Mouse (Mus musculus) small intestine, adult 2 months (tissue): ENCODE data around the gene Csrnp1. TPM values are rescaled to one million over a fixed set of nuclear protein-coding genes. Genes with fewer than 3 reads are reported as not detected.

Experiments
- H3K27ac ChIP-seq: fragments of 200-500 bp; 2 replicates; pipeline ENCODE4 v1.5.1; 2012; ENCODE audit warnings: low read depth, low read length, control low read depth, inconsistent platforms; ENCODE audit not compliant: insufficient read depth
- H3K27me3 ChIP-seq: fragments of 200-500 bp; 2 replicates; pipeline ENCODE4 v1.6.1; 2012; ENCODE audit warnings: mild to moderate bottlenecking, moderate library complexity, low read length, inconsistent platforms; ENCODE audit not compliant: control insufficient read depth, insufficient read depth
- H3K36me3 ChIP-seq: fragments of 200-500 bp; 2 replicates; pipeline ENCODE4 v1.6.1; 2012; ENCODE audit warnings: mild to moderate bottlenecking, low read length, control low read depth, inconsistent platforms; ENCODE audit not compliant: control insufficient read depth, insufficient read depth
- H3K4me1 ChIP-seq: fragments of 200-500 bp; 2 replicates; pipeline ENCODE4 v1.6.1; 2012; ENCODE audit warnings: low read length, inconsistent platforms, mixed read lengths; ENCODE audit not compliant: control insufficient read depth, insufficient read depth, insufficient read length
- H3K4me3 ChIP-seq: fragments of 200-500 bp; 2 replicates; pipeline ENCODE4 v1.5.1; 2012; ENCODE audit warnings: low read depth, mild to moderate bottlenecking, control low read depth, inconsistent platforms, low read length, moderate library complexity
- CTCF ChIP-seq: fragments of 200-500 bp; IDR thresholded peaks from 2 replicates; pipeline ENCODE4 v1.5.1; 2012; ENCODE audit warnings: low read depth, mild to moderate bottlenecking, control low read depth, inconsistent platforms, low read length, moderate library complexity, mixed read lengths; ENCODE audit not compliant: insufficient replicate concordance, insufficient read length; ENCODE audit errors: extremely low read depth
- POLR2A ChIP-seq: fragments of 200-500 bp; IDR thresholded peaks from 2 replicates; pipeline ENCODE4 v1.6.1; 2012; ENCODE audit warnings: low read depth, mild to moderate bottlenecking, control low read depth, inconsistent platforms, low read length, moderate library complexity
- WGBS: fragments of 180-500 bp; shearing (Covaris S2); methylation state at CpG from one replicate; pipeline ENCODE4 v1.1.7; 2018; 5-methylcytosine and 5-hydroxymethylcytosine counted together
- polyA plus RNA-seq: library from polyadenylated mRNA; depleted of rRNA; stranded (reverse); fragments of >200 nt; gene quantifications from 2 replicates; pipeline ENCODE4 v1.2.3, GENCODE M21; 2012

Csrnp1 gene
- polyA plus RNA-seq, 1 experiment: 28.3 TPM

- H3K27ac ChIP-seq: peak overlapping the region; percentile 95
- H3K27me3 ChIP-seq: no peaks in the 10 kb centered on the region
- TF ChIP-seq POLR2A (peak; percentile 28; the same call in 1 of the 2 replicates), CTCF (no peak)
- 4% methylated on average over 16 of the region's 16 CpGs for WGBS
- peaks cover 36% of the 10 kb centered on the region for H3K4me1 ChIP-seq
- no peaks in the 10 kb centered on the region for H3K36me3 ChIP-seq
- peak overlapping the region; percentile 65 for H3K4me3 ChIP-seq
Measured at GRCm38 (mm10) chr9:119981183-119982179, 3.0 kb downstream of the Csrnp1 start.

DNA sequence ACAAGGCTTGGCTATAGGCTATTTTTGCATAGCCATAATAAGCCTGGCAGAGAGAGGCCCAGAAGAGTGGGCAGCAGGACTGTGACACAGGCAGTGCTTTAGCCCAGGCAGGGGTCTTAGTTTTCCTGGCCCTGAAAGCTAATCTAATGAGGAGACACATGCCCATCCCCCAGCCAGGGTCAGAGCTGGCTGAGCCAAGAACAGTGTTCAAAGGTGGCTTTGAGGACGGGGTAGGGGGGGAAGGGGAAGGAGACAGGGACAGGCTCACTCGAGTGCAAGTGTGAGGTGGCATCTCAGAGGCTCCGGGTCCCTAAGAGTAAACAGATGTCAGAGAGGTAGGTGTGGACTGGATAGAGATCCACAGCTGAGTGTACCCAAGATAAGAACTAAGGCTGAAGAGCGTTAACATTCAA, 3.7 kb downstream of the Csrnp1 start:
- Histone ChIP-seq H3K4me1 (peaks cover 36% of the 10 kb centered on the region), H3K27me3 (no peaks in the 10 kb centered on the region), H3K4me3 (peak overlapping the region; percentile 65), H3K36me3 (no peaks in the 10 kb centered on the region), H3K27ac (peak overlapping the region; percentile 95)
- 4% methylated on average over 4 of the region's 4 CpGs for WGBS
- TF ChIP-seq POLR2A (no peak), CTCF (no peak)

GRCm38 (mm10) chr9:119979749-119980148, 4.7 kb downstream of the Csrnp1 start:
- no peak overlapping the region for H3K4me3 ChIP-seq
- peaks cover 36% of the 10 kb centered on the region for H3K4me1 ChIP-seq
- no peak overlapping the region for H3K27ac ChIP-seq
- no peaks in the 10 kb centered on the region for H3K27me3 ChIP-seq
- WGBS: 70% methylated on average over 2 of the region's 2 CpGs
- no peak for TF ChIP-seq POLR2A
- TF ChIP-seq CTCF: no peak
- no peaks in the 10 kb centered on the region for H3K36me3 ChIP-seq

- Histone ChIP-seq H3K4me3 (no peak overlapping the region), H3K27ac (peak overlapping the region; percentile 7; the same call in 1 of the 2 replicates), H3K27me3 (no peaks in the 10 kb centered on the region), H3K4me1 (peaks cover 31% of the 10 kb centered on the region), H3K36me3 (peaks cover 3% of the 10 kb centered on the region)
- TF ChIP-seq CTCF: no peak
- TF ChIP-seq POLR2A: no peak
- 78% methylated on average over 6 of the region's 6 CpGs for WGBS
Measured at GRCm38 (mm10) chr9:119978811-119979441, 5.5 kb downstream of the Csrnp1 start.

- Histone ChIP-seq H3K36me3 (peaks cover 10% of the 10 kb centered on the region), H3K4me3 (peak overlapping the region; percentile 32; the same call in 1 of the 2 replicates), H3K27me3 (no peaks in the 10 kb centered on the region), H3K27ac (no peak overlapping the region; the same call in none of the 2 replicates), H3K4me1 (peaks cover 30% of the 10 kb centered on the region)
- 69% methylated on average over 9 of the region's 9 CpGs for WGBS
- no peak for TF ChIP-seq CTCF
- no peak for TF ChIP-seq POLR2A
Measured at GRCm38 (mm10) chr9:119978151-119978810, 6.2 kb downstream of the Csrnp1 start.

GRCm38 (mm10) chr9:119977557-119978060, 6.8 kb downstream of the Csrnp1 start:
- Histone ChIP-seq H3K36me3 (peaks cover 16% of the 10 kb centered on the region), H3K4me1 (peaks cover 27% of the 10 kb centered on the region), H3K4me3 (peak overlapping the region; percentile 21), H3K27me3 (no peaks in the 10 kb centered on the region), H3K27ac (peak overlapping the region; percentile 15; the same call in 1 of the 2 replicates)
- TF ChIP-seq CTCF (no peak), POLR2A (no peak)
- 28% methylated on average over 5 of the region's 5 CpGs for WGBS
